Mouse (Mus musculus): ENCODE data around the gene Cmip.

DNA sequence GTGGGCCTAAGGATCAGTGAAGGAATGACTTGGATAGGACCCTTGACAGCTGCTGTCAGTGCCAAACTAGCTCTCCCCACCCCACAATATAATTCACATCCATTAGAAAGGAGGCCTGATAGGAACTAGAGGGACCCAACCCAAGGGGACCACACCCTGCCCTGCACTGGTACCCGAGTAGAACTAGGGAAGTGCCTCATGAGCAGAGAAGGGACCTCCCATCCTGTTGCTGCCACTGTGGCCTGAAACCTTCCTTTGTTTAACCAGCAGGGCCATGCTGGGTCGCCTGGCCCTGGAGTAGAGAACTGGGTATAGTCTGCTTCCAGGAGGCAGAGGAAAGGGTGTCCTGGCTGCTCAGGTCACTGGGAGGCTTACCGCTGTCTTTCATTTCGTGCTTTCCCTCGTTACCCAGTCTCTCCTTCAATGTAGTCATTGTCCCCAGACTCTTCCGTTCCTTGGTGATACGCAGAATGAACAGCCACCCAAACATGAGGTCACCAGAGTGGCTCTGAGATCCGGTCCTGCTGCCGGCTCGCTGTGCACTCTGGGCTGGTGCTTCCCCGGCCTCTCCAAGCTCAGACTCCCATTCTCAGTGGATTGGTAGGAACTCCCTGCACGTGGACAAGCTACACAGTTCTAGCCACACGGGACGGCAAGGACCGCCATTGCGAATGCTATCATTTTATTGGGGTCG, 164.1 kb downstream of the Cmip start:
- TF ChIP-seq POLR2A (IDR thresholded peaks at IDR 0.05; ENCODE audit: borderline replicate concordance, control insufficient read depth, low read depth, low read length), result no peak
- no peak for TF ChIP-seq CTCF (IDR thresholded peaks at IDR 0.05; ENCODE audit: control insufficient read depth, insufficient read depth, low read length)

Measured in bone marrow, adult 2 months (tissue).